Mouse (Mus musculus): ENCODE data around the gene Ppp1r15b. TPM values are rescaled to one million over a fixed set of nuclear protein-coding genes. Genes with fewer than 3 reads are reported as not detected.
A peak's percentile ranks its signal among the peaks of the same experiment; 100 is the strongest.

Ppp1r15b gene
- total RNA-seq, 2 experiments from 2014 or later = 38.5 to 39.8 TPM

DNA sequence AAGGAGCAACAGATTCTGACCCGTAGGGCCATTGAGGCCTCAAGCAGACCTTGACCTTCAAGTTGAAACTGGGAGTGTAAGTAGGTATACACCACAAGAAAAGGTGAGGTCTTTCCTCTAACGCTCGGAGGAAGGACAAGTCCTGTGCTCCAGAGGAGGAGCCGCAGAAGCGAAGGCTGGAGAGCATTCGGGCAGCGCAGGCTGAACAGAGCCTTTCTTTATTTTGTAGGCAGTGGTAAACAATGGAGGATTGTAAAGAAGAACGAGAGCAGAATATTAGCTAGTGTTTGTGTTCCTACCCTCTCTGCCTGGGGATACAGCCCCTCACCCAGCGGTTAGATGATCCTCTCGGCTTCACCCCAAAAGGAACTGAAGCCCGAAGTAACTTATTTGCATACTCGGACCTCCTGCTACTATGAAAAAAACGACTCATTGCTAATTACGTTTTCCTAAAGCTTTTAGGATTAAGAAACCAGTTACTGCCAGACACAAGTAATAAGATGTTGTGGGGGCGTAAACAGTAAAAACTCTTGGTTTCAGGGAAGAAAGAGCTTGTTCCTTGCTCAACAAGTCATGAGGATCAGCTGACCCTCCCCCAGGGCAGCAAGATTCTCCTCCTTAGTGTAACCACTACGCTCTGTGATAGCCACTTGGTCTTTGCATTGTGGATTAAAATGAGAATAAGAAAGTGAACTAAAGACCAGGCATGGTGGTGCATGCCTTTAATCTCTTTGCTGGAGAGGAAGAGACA is 1.3 kb upstream of the Ppp1r15b start:
- H3K27ac ChIP-seq = peak overlapping the region; percentile 97
- no peak overlapping the region for H3K4me3 ChIP-seq
- DNase-seq (ENCODE audit: low spot score in 2 of 2) = no peak
- no peak for TF ChIP-seq CTCF (conservative IDR thresholded peaks at IDR 0.05)

DNA sequence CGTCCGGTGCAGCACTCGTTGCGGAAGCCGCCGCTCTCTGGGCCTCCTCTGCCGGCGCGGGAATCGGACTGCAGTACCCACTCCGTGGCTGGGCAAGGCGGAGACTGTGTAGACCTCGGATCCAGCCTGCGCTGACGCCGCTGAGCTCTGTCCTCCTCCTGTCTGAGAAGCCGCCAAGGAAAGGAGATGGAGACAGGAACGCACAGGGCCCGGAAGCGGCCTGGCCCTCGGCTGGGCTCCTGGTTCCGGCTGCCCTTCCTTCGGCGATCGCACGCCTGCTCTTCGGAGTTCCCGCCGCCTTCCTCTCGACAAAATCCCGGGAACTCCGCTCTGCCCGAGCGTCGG is 590 bp downstream of the Ppp1r15b start:
- no peak for TF ChIP-seq CTCF (conservative IDR thresholded peaks at IDR 0.05)
- no peak for DNase-seq (ENCODE audit: low spot score in 2 of 2)
- H3K4me3 ChIP-seq = peak overlapping the region; percentile 80
- peak overlapping the region; percentile 97 for H3K27ac ChIP-seq

DNA sequence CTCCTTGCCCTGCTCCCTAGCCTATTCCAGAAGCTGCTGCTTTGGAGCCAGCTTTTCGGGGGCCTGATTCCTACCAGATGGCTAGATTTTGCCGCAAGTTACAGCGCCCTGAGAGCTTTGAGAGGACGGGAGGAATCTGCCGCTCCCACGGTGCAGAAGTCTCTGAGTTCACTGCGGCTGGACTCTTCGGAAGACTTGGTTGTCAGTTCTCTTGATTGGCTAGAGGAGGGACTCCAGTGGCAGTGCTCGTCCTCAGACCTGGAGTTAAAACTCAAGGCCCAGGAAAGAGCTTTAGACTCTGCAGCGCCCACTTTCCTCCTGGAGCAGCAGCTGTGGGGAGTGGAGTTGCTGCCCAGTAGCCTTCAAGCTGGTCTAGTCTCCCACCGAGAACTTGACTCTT is 993 bp downstream of the Ppp1r15b start:
- Histone ChIP-seq H3K27ac (peak overlapping the region; percentile 97), H3K4me3 (peak overlapping the region; percentile 80)
- no peak for DNase-seq (ENCODE audit: low spot score in 2 of 2)
- TF ChIP-seq CTCF (conservative IDR thresholded peaks at IDR 0.05) = no peak

DNA sequence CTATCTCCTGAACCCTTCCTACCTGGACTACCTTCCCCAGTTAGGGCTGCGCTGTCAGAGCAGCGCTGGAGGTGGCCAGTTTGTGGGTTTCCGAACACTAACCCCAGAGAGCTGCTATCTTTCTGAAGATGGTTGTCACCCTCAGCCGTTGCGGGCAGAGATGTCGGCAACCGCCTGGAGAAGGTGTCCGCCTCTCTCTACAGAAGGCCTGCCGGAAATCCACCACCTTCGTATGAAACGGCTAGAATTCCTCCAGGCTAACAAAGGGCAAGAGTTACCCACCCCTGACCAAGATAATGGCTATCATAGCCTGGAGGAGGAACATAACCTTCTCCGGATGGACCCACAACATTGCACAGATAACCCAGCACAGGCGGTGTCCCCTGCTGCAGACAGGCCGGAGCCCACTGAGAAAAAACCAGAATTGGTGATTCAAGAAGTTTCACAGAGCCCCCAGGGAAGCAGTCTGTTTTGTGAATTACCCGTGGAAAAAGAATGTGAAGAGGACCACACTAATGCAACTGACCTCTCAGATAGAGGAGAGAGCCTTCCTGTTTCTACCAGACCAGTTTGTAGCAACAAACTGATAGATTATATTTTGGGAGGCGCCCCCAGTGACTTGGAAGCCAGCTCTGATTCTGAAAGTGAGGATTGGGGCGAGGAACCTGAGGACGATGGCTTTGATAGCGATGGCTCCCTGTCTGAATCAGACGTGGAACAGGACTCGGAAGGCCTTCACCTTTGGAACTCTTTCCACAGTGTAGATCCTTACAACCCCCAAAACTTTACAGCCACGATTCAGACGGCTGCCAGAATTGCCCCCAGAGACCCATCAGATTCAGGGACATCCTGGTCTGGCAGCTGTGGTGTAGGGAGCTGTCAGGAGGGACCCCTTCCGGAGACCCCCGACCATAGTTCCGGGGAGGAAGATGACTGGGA is 1.7 kb downstream of the Ppp1r15b start:
- Histone ChIP-seq H3K4me3 (peak overlapping the region; percentile 80), H3K27ac (peak overlapping the region; percentile 97)
- TF ChIP-seq CTCF (conservative IDR thresholded peaks at IDR 0.05) = no peak
- DNase-seq (ENCODE audit: low spot score in 2 of 2) = no peak

DNA sequence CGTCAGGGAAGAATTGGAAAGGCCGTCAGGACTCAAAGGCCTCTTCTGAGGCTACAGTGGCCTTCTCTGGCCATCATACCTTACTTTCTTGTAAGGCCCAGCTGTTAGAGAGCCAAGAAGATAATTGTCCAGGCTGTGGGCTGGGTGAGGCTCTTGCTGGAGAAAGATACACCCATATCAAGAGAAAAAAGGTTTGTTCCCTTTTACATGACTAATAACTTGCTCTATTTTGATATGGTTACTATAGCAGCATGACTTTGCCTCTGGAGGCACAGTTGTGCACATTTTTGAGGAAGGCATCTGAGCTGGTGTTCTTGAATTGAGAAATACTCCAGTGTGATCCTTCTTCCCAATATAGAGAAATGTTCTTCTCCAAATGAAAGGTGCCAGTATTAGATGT is 2.5 kb downstream of the Ppp1r15b start:
- DNase-seq (ENCODE audit: low spot score in 2 of 2) = no peak
- no peak for TF ChIP-seq CTCF (conservative IDR thresholded peaks at IDR 0.05)
- Histone ChIP-seq H3K4me3 (peak overlapping the region; percentile 80), H3K27ac (peak overlapping the region; percentile 97)

DNA sequence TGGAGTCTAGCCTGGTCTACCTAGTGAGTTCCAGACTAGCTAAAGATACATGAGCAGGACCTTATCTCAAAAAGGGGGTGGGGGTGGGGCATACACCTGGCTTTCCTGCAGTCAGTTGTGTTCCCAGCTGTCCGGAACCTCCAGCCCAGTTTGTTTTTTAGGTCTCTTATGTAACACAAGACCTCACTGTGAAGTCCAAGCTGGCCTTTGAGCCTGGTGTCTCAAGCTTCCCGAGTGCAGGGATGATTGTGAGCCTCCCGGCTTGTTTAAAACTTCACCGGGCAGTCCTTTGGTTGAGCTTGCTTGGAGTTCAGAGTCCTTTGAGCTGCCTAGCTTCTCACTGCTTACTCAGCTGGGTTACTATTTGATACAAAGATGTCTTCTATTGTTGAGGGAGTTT is 3.1 kb downstream of the Ppp1r15b start:
- DNase-seq (ENCODE audit: low spot score in 2 of 2) = no peak
- H3K4me3 ChIP-seq = peak overlapping the region; percentile 80
- TF ChIP-seq CTCF (conservative IDR thresholded peaks at IDR 0.05) = no peak
- H3K27ac ChIP-seq = peak overlapping the region; percentile 64

DNA sequence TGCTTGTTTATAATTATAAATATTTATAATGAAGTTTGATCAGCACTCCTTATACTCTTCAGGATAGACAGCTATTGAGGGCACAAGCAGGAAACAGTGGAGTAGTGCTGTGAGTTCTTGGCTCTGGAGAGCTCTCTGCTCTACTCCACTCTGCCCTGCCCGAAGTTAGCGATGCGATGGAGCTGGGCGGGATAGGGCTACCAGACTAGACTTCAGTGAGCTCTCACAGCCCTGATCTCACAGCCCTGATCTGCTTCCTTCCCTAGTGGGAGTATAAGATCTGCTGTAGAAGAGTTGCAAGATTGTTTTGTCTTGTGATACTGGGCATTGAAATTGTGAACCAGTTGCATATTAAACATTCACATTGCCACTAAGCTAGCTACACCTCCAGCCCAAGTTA is 3.9 kb downstream of the Ppp1r15b start:
- Histone ChIP-seq H3K4me3 (peak overlapping the region; percentile 80), H3K27ac (peak overlapping the region; percentile 64; the same call in 1 of the 2 replicates)
- no peak for TF ChIP-seq CTCF (conservative IDR thresholded peaks at IDR 0.05)
- DNase-seq (ENCODE audit: low spot score in 2 of 2) = no peak

DNA sequence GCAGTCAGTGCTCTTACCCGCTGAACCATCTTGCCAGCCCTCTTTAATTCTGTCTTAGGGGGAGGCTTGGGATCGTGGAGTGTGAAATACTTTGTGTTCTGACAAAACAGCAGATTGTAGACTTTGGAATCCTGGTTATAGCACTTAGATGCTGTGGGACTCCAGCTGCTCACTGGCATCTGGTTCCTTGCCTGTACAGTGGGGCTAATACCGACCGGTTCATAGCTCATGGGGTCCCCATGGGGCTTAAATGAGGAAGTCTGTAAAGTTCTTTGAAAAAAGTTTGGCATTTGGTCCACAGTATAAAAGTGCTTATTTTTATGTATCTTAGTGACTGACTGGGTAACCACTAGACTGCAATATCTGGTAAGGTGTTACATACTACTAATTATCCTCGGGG is 4.9 kb downstream of the Ppp1r15b start:
- no peak for TF ChIP-seq CTCF (conservative IDR thresholded peaks at IDR 0.05)
- H3K4me3 ChIP-seq = peak overlapping the region; percentile 80

DNA sequence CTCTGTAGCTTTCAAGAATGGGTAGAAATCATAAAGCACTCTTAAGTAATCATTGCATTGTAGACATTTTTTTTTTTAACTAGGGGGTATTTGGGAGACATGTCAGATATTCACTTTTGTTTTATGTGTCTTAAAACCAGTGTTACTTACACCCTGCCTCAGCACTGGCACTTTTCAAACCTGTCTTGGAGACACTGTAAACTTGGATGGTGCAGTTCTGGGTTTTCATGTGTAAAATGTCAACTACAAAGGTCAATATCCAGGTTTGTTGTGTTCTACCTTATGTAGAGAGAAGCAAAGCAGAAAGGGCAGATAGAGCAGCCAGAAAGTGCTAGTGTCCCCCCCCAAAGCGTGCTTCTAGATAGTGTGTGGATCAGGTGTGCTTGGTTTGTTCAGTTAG is 7.5 kb downstream of the Ppp1r15b start:
- Histone ChIP-seq H3K27ac (no peak overlapping the region), H3K4me3 (no peak overlapping the region)
- TF ChIP-seq CTCF (conservative IDR thresholded peaks at IDR 0.05) = no peak
- no peak for DNase-seq (ENCODE audit: low spot score in 2 of 2)

More for the DNA sequence above, 4.9 kb downstream of the Ppp1r15b start:
- DNase-seq (ENCODE audit: low spot score in 2 of 2) = no peak
- no peak overlapping the region for H3K27ac ChIP-seq

DNA sequence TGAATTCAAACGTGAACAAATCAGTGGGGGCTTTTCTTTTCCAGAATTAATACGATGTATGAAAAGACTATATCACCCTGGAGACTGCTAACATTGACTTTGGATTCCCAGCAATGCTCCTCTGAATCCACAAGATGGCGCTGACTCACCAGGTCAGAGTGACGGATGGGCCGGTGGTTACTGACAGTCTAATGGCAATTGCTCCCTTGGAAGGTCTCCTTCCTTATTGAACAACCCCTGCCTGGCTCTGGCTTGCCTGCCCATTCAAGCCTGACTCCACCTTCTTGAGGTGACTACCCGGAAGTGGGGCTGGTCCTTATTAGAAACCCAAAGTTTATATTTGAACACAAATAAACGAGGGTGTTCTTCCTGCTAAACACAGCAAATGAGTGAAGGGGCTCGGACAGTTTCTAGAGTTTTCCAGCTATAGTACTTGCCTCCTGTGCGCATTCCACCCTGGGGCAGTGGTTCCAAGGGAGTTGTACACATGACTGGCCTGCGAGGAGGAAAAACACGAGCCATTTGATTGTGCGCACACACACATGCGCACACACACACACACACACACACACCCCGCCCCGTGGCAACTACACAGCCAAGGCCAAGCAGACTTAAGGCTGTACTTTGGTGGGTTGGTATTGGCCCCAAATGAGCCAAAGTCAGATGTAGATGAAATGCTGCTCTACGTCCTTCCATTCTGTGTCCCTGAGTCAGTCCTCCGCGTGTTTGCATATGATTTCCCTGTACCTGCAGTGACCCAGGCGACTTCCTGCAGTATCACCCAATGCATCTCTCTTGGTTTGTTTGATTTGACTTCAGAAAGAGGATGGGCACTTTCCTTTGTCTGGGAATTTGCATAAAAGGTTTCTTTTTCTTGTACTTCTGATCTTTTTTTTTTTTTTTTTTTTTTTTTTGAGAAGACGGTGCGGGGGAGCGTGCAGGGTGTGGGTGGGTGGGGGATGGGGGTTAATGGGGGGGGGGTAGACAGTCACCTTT is 15.4 kb downstream of the Ppp1r15b start:
- DNase-seq (ENCODE audit: low spot score in 2 of 2) = peak in 1 of 2 experiments; percentile 58
- peak; percentile 95 for TF ChIP-seq CTCF (conservative IDR thresholded peaks at IDR 0.05)
- Histone ChIP-seq H3K4me3 (no peak overlapping the region), H3K27ac (no peak overlapping the region)

DNA sequence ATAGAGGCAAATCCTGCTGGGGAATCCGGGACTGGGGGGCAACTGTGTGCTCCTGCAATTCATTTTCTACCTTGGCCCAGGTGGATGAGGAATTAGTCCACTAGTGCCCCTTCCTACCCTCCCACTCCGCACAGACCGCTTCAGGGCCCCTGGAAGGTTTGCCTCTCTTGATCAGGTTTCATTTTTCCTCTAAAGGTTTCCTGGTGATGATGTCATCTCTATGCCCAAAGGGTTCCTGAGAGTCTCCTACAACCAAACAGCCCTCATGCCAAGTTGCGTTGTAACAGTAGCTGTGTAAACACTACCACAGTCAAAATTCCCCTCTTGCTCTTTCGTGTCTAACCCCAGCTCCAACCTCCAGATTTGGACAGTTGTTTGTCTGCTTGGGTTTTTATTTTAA is 16.4 kb downstream of the Ppp1r15b start:
- TF ChIP-seq CTCF (conservative IDR thresholded peaks at IDR 0.05) = no peak

DNA sequence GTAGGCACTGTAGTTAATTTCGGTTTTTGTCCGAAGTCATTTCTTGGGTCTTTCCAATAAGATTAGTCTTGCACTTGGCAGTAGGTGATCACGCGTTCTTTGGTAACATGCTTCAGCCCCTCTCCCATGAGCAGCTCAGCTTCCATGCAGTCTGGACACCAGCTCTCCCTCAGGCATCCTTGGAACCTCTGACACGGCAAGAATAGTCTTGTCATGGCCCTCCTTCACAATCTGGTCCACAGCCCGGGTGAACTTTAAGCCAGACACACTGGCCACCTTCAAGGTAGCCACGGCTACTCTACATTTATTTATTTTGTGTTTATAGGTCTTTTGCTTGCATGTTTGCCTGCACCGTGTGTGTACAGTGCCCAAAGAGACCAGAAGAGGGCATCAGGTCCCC is 17.2 kb downstream of the Ppp1r15b start:
- Histone ChIP-seq H3K4me3 (no peak overlapping the region), H3K27ac (no peak overlapping the region)
- DNase-seq (ENCODE audit: low spot score in 2 of 2) = no peak
- TF ChIP-seq CTCF (conservative IDR thresholded peaks at IDR 0.05) = no peak

More for the DNA sequence above, 16.4 kb downstream of the Ppp1r15b start:
- no peak for DNase-seq (ENCODE audit: low spot score in 2 of 2)
- Histone ChIP-seq H3K4me3 (no peak overlapping the region), H3K27ac (no peak overlapping the region)

Data from layer of hippocampus, adult 2 months (tissue).